Comparison of ENCODE assay signal across 8 mouse cellular contexts in the genomic region with DNA sequence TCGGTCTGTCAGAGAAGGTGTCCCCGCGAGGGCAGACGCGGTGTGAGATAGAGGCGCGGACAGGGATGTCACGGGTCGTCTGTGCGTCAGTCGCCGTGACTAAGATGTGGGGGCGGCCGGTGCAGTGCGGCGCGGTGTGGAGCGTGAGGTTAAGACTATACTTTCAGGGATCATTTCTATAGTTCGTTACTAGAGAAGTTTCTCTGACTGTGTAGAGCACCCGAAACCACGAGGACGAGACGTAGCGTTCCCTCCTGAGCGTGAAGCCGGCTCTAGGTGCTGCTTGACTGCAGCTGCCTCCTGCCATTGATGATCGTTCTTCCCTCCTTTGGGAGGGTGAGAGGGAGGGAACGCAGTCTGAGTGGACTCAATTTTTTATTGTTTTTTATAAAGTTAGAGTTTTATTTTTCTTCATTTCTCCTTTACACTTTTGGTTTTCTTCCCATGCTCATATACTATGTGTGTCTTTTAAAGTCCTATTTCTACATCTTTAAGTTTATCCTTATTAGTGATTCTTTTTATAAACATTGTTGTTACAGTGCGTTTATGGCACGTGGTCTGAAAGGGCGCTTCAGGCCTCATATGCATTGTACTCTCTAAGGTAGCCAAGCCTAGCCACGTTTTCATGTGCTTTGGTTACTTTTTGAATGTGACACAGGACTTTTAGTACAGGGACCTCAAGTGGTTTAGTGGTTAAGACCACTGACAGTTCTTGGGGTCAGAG. TPM values are rescaled to one million over a fixed set of nuclear protein-coding genes. Genes with fewer than 3 reads are reported as not detected.
DNase-seq lines count a peak whose midpoint lies in the region; TF ChIP-seq lines count a peak whose summit lies in the region.
"Not testable (repeated sequence)": the region's sequence is repeated elsewhere in the genome, so short reads cannot be mapped to it uniquely, and the experiment has no call there.

No protein-coding gene starts in this region.

- H3K4me3 ChIP-seq in cortical plate, adult 2 months (ENCODE audit: insufficient read depth, low read length): 0 out of 2 replicates have a peak overlapping the region, but pooled peaks have one; percentile 14

- TF ChIP-seq CTCF in cortical plate, adult 2 months (IDR thresholded peaks at IDR 0.05; ENCODE audit: extremely low read depth, insufficient read depth, low read length): not testable (repeated sequence)

- not testable (repeated sequence) for H3K4me1 ChIP-seq in cortical plate, adult 2 months (ENCODE audit: control insufficient read depth, insufficient read depth, low read length)

- DNase-seq in T-cell, adult 2 months (ENCODE audit: low spot score): peak; percentile 72
- peak; percentile 49 for DNase-seq in gastrocnemius, adult 18-20 months (ENCODE audit: low spot score)
- DNase-seq in hindlimb bud, embryonic 11.5 days (ENCODE audit: extremely low spot score, low read depth, low spot score): peak; percentile 87
- peak; percentile 68 to 69 for DNase-seq in left cerebral cortex, adult 9 months (ENCODE audit: low spot score in 2 of 2)
- peak; percentile 67 for DNase-seq in lung, postnatal 36 days
- DNase-seq in ovary, postnatal 36 days (ENCODE audit: low spot score): peak; percentile 29
- DNase-seq in urinary bladder, postnatal 14 days (ENCODE audit: low spot score): peak; percentile 50

- not testable (repeated sequence) for H3K27ac ChIP-seq in cortical plate, adult 2 months (ENCODE audit: insufficient read depth, low read length)

- not testable (repeated sequence) for TF ChIP-seq POLR2A in cortical plate, adult 2 months (IDR thresholded peaks at IDR 0.05; ENCODE audit: extremely low read depth, insufficient read depth, low read length)

RNA-seq across cellular contexts. Expression of a gene that starts 43.8 kb away (rescaled TPM):
- 0.26 and 0.48 TPM in 2 replicates for polyA plus RNA-seq in cortical plate, adult 2 months (2012; rRNA removed)
- total RNA-seq in gastrocnemius, adult 18-20 months (2021): under 1 TPM; 0.14 TPM

RNA-seq across cellular contexts. Expression of a gene that starts 43.9 kb away (rescaled TPM):
- polyA plus RNA-seq in cortical plate, adult 2 months (2012; rRNA removed): 3.0 and 3.3 TPM in 2 replicates
- under 1 TPM; 0.17 to 0.18 TPM for total RNA-seq in gastrocnemius, adult 18-20 months (2021)

Comparison
In these comparisons a context has a peak if more than half of its experiments do, and no peak if none do; other contexts are left out.
1. DNase-seq: peak in every context shown above with its lines; median percentile 87 in hindlimb bud, embryonic 11.5 days; 72 in T-cell, adult 2 months; 68 in left cerebral cortex, adult 9 months; 67 in lung, postnatal 36 days; 50 in urinary bladder, postnatal 14 days; 49 in gastrocnemius, adult 18-20 months; 29 in ovary, postnatal 36 days.